Mouse (Mus musculus): ENCODE results near the gene Gm49450.

Gene Gm49450

GRCm38 (mm10) chr15:98891907-98892606, 61.3 kb downstream of the Gm49450 start:
- peak in 1 of 2 experiments; percentile 62 for DNase-seq (ENCODE audit: low spot score in 2 of 2)

DNA sequence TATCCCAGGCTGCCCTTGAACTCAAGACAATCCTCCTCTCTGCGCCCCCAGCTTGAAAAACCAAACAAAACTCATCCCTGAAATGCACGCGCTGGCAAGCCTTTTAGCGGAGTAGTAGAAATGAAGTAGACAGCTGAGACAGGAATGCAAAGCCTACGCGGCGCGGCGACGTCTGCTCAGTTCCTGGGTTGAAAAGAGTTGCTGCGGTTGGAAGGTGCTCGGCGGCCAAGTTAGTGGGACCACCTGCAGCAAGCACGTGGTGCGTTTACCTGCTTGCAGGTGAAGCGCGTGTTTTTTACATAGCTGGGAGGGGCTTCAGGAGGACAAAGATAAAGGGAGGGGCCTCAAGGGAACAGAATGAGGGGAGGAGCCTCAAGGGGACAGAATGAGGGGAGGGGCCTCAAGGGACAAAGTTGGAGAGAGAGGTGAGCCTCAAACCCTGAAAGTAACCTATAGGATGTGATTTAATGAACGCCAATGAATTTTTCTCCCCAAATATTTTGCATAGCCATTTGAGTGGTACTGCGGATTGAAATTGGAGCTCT, 62.1 kb downstream of the Gm49450 start:
- no peak for DNase-seq (ENCODE audit: low spot score in 2 of 2)

GRCm38 (mm10) chr15:98887526-98887925, 65.8 kb downstream of the Gm49450 start:
- DNase-seq (ENCODE audit: low spot score in 2 of 2), result no peak

- no peak for DNase-seq (ENCODE audit: low spot score in 2 of 2)
Measured at GRCm38 (mm10) chr15:98886667-98887387, 66.5 kb downstream of the Gm49450 start.

GRCm38 (mm10) chr15:98884106-98884505, 69.2 kb downstream of the Gm49450 start:
- DNase-seq (ENCODE audit: low spot score in 2 of 2), result no peak

GRCm38 (mm10) chr15:98883661-98884060, 69.7 kb downstream of the Gm49450 start:
- no peak for DNase-seq (ENCODE audit: low spot score in 2 of 2)
